Mouse (Mus musculus) adrenal gland, postnatal 14 days (tissue): ENCODE measurements around the gene Rai1. TPM values are rescaled to one million over a fixed set of nuclear protein-coding genes. Genes with fewer than 3 reads are reported as not detected.

Experiments
- DNase-seq: peaks from one replicate; pipeline ENCODE4 v3.0.0; 2021; ENCODE audit warnings: mixed read lengths
- total RNA-seq: library from RNA; stranded (reverse); gene quantifications from 2 replicates; pipeline ENCODE4 v1.2.3, GENCODE M21; 2021

The Rai1 gene
- total RNA-seq, 1 experiment from 2014 or later: 38.8 TPM

GRCm38 (mm10) chr11:60192534-60192933 is 87.7 kb downstream of the Rai1 start:
- DNase-seq: no peak

- peak; percentile 40 for DNase-seq
These were observed 88.7 kb downstream of the Rai1 start for GRCm38 (mm10) chr11:60193556-60193955.

- DNase-seq: no peak
These were observed 90.3 kb downstream of the Rai1 start for GRCm38 (mm10) chr11:60195108-60195507.

- no peak for DNase-seq
These were observed 91.5 kb downstream of the Rai1 start for GRCm38 (mm10) chr11:60196344-60196743.

- peak; percentile 54 for DNase-seq
These were observed 93.3 kb downstream of the Rai1 start for GRCm38 (mm10) chr11:60197998-60198619.

GRCm38 (mm10) chr11:60198651-60199050 is 93.8 kb downstream of the Rai1 start:
- no peak for DNase-seq

GRCm38 (mm10) chr11:60199702-60200184 is 94.9 kb downstream of the Rai1 start:
- DNase-seq: peak; percentile 93

- DNase-seq: no peak
These were observed 95.6 kb downstream of the Rai1 start for GRCm38 (mm10) chr11:60200384-60200783.

GRCm38 (mm10) chr11:60202710-60203638 is 98.2 kb downstream of the Rai1 start:
- DNase-seq: no peak

GRCm38 (mm10) chr11:60205026-60205425 is 100.2 kb downstream of the Rai1 start:
- DNase-seq: no peak

- DNase-seq: no peak
These were observed 101.4 kb downstream of the Rai1 start for GRCm38 (mm10) chr11:60206207-60206606.

GRCm38 (mm10) chr11:60208201-60208600 is 103.4 kb downstream of the Rai1 start:
- DNase-seq: no peak

- DNase-seq: no peak
These were observed 103.9 kb downstream of the Rai1 start for GRCm38 (mm10) chr11:60208712-60209111.

GRCm38 (mm10) chr11:60209217-60209932 is 104.6 kb downstream of the Rai1 start:
- DNase-seq: peak; percentile 89

GRCm38 (mm10) chr11:60209933-60210249 is 105.1 kb downstream of the Rai1 start:
- no peak for DNase-seq

- DNase-seq: peak; percentile 98
These were observed 105.5 kb downstream of the Rai1 start for GRCm38 (mm10) chr11:60210305-60210724.

- no peak for DNase-seq
These were observed 106.3 kb downstream of the Rai1 start for GRCm38 (mm10) chr11:60211152-60211551.

- no peak for DNase-seq
These were observed 106.9 kb downstream of the Rai1 start for GRCm38 (mm10) chr11:60211761-60212160.

- peak; percentile 62 for DNase-seq
These were observed 108.5 kb downstream of the Rai1 start for GRCm38 (mm10) chr11:60213266-60213665.

GRCm38 (mm10) chr11:60216671-60217070 is 111.9 kb downstream of the Rai1 start:
- no peak for DNase-seq

- DNase-seq: no peak
These were observed 112.7 kb downstream of the Rai1 start for GRCm38 (mm10) chr11:60217467-60217866.

GRCm38 (mm10) chr11:60219609-60220008 is 114.8 kb downstream of the Rai1 start:
- peak; percentile 50 for DNase-seq
